Mouse (Mus musculus) spleen, adult 2 months (tissue): ENCODE results near the gene Scarb2.

Experiments used
- CTCF ChIP-seq: fragments of 200-500 bp; IDR thresholded peaks from 2 replicates; pipeline ENCODE4 v1.5.1; 2011; ENCODE audit warnings: mild to moderate bottlenecking, inconsistent platforms; ENCODE audit not compliant: insufficient read depth, insufficient read length, insufficient replicate concordance; ENCODE audit errors: extremely low read depth
- POLR2A ChIP-seq: fragments of 200-500 bp; IDR thresholded peaks from 2 replicates; pipeline ENCODE4 v1.6.1; 2011; ENCODE audit warnings: low read depth, low read length, inconsistent platforms

DNA sequence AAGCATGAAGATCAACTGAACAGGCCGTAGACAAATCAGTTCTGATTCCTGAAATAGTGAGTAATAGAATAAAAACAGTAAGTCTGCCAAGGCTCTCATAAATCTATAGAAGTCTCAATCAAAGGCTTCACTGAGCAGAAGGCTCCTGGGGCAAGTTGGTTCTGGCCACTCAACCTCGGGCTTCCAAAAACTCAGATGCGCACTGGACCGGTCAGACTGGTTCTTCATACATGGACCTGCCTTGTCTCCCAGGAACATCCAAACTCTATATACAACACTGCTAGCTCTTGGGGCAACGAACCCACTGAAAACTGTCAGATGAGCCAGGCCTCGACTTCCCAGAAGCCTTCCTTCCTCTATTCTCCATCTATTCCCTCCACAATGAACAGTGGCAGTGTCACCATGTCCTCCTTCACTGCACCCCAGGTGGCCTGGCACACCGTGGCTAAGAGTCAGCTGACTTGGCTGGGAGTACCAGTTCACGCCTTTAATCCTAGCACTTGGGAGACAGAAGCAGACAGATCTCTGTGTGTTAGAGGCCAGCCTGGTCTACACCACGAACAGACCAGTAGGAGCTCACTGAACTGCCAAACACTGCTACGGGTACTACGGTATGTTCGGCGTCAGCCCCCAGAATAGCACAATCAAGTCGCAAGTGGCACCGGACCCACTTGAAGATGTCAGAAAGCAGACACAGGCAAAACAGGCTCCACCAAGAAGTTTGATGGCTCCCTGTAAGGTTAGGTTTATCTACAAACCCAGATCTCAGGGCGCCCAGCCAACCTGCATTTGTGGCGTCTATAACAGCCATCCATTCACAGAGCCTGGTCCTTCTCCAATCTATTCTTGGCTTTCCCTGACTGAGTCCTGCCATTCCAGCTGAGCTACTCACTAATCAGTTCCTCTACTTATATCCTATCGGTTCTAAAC lies 37.2 kb downstream of the Scarb2 start:
- TF ChIP-seq CTCF (no peak), POLR2A (no peak)
